Mouse (Mus musculus) embryo, embryonic 10.5 days (tissue): ENCODE measurements around the gene Tmem72.

Experiments used
- DNase-seq: peaks from one replicate; pipeline ENCODE4 v3.0.0-alpha.2; 2015; ENCODE audit warnings: low spot score

Gene Tmem72

DNA sequence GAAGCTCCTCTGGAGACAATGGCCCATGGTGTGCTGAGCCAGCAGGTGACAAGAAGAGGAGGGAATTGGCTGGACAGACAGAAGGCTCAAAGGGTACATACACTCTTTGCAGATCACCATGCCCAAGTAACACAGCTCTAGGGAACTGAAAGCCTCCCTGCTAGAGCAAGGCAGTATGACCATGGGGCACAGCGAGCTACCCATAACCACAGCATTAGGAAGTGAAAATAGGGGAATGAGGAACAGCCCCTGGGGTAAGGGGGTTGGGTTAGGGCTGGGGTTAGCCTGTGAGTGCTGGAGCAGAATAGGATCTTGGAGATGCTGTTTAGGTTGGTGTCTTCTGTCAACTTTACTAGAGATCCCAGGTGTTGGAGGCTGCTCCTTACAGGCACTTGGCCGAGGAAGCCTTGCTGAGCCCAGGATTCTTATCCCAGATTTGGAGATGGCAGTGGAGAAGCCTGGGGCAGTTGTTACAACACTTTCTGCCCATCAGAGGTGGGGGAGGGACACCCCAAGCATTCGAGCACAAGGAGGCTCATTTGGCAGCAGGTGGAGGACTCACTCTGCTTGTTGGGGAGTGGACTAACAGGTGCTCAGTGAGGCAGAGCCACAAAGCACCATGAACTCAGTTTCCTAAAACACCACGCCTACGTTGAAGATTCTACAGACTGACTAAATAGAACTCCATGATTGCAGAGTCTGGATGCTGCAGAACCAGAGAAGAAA is 37.0 kb downstream of the Tmem72 start:
- no peak for DNase-seq

DNA sequence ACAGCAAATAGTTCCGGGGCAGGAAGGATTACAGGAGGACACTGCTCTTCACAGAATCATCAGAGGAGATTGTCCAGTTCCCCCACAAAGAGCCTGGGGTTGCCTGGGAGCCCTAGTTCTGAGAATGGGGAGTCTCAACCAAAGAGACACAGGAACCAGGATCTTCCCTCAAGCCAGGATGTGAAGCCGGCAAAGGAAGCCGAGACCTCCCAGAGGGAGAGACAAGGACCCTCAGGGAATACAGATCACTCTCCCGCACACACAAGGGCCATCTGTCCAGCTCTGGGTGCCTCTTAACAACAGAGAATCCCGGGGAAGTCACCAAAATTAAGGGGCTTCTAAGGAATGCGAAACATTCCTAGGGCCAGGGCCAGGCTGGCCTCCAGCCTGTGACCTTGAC is 39.4 kb downstream of the Tmem72 start:
- DNase-seq = no peak

DNA sequence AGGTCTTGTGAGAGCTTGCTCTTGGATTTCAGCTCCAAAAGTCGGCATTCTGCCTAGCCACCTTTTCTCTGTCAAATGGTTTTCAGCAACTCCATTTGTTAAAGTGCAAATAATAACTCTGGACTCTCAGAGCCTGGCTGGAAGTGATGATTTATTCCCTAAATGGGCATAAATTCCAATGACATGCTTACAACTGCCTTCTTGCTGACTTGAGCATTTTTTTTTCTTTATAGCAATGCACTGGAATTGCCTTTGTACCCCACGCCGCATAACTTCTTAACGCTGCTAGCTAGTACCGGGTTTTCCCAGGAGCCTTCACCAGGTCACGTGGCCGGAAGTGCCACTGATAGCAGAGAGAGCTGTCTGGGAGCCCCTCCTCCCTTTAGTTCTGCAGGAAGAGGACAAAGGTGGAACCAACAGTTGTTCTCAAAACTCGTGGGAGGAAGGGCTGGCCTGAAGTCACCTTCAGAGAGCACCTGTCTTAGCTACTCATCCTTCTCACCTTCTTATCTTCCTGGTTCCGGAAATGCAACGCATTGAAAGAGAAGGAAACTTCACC is 40.3 kb downstream of the Tmem72 start:
- no peak for DNase-seq

DNA sequence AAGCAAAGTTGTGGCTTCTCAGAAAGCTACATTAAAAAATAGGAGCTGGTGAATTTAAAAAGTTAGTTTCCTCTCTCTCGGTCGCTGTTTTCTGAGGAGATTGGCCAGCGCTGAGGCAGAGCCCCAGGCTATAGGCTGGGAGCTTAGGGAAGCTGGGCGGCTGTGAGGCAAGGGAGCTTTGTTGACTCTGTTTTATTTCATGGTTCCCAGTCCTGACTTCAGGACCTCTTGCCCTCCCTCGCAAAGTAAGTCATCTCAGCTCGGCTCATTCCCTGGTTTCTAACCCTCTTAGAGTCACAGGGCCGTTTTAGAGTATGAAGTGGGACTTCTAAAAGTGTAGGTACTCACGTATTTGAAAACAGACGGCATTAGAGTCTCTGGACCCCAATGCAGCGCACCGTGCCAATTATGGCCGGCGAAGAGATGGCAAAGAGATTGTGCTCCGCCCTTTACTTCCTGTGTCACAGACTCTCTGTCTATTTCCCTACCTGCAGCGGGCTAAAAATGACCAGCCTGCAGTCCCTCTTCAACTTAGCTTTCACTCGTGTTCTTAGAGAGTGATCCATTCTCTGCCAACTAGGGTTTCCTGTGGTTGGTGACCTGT is 42.3 kb downstream of the Tmem72 start:
- DNase-seq = no peak

GRCm38 (mm10) chr6:116673471-116674282 is 43.0 kb downstream of the Tmem72 start, which contains the start of gene Rassf4:
Gene Rassf4, minus strand, starts transcription at chr6:116673952.
- DNase-seq = peak; percentile 94

GRCm38 (mm10) chr6:116672349-116672748 is 44.4 kb downstream of the Tmem72 start:
- peak; percentile 23 for DNase-seq

DNA sequence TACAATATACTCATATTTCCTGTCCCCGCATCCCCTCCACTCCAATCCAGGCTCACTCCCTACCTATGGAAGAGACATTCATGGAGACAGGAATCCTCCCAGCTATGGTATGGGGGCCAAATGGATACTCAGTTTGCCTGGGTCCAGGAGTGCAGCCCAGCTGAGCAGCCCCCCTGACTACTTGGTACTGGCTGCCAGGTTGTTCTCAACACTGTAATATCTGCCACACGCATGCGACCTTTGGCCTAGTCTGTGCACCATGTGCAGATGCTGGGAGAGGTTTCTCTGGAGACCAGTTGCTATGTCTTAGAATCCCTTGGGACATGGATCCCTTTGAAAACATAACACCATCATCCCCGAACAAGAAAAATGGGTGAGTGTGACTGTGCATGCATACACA is 44.9 kb downstream of the Tmem72 start:
- DNase-seq = no peak

DNA sequence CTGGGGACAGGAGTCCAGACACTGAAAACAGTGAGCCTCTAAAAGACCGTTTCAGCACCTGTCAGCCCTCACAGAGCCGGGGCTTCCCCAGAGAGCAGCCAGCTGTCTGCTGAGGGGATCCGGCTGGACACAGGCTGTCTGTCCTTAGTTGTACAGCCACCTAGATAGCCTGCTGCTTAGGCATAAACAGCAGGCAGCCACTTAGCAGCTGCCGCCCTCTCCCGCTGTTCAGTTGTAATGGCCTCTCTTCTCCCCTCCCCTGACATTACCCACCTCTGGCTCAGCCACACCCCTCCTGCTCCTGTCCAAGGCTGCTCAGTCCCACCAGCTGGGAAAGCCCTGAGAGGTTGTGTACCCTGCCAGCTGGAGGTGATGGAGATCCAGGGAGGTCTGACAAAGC is 45.7 kb downstream of the Tmem72 start:
- DNase-seq = peak; percentile 63

GRCm38 (mm10) chr6:116670144-116670543 is 46.6 kb downstream of the Tmem72 start:
- peak; percentile 50 for DNase-seq

DNA sequence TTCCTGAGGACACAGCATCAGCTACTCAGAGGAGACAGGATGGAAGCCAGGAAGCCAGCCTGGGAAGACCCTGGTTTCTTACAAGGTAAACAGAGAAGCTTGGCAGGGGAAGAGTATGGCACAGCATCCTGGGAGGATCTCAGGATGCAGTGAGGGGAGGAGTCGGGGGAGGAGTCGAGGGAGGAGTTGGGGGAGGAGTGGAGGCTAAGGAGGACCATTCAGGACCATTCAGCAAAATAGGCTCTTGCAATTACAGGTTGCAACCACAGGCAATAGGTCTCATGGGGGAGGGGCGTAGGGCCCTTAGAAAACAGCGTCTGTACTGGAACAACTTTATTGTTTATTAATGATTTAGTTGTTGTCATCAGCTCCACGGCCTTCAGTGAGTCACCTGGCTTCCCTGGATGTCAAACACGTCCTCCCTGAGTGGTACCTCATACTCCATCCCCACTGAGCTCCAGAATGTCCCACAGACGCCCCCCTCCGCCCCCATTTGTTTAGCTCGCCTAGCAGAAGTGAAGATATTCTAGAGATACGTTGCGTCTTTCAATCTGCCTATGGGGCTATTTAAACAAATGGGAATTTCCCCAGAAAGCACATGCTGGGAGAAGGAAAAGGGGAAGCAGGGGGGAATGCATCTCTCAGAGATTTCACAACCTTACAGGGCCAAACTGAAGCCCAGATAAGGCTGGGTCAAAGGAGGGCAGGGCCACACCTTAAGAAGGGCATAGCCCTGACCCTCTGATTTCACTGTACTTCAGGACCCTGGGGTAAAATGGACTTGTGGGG is 47.8 kb downstream of the Tmem72 start:
- peak; percentile 51 for DNase-seq

- DNase-seq = no peak
These were observed 49.3 kb downstream of the Tmem72 start for GRCm38 (mm10) chr6:116667382-116667781.

DNA sequence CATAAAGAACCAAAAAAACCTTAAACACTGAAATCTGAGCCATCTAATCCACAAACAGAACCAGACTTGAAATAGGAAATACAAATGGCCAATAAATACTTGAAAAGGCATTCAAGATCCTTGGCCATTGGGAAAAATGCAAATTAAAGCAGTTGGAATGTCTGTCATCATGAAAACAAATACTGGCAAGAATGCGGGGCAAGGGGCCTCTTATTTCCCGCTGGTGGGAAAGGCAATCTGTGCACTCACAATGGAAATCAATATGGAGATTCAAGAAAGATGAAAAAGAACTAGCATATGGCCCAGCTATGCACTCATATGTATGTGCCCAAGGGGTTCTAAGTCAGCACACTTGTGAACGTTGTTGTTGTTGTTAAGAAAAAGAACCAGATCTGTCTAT is 49.8 kb downstream of the Tmem72 start:
- peak; percentile 36 for DNase-seq

GRCm38 (mm10) chr6:116666085-116666750 is 50.5 kb downstream of the Tmem72 start:
- DNase-seq = no peak

DNA sequence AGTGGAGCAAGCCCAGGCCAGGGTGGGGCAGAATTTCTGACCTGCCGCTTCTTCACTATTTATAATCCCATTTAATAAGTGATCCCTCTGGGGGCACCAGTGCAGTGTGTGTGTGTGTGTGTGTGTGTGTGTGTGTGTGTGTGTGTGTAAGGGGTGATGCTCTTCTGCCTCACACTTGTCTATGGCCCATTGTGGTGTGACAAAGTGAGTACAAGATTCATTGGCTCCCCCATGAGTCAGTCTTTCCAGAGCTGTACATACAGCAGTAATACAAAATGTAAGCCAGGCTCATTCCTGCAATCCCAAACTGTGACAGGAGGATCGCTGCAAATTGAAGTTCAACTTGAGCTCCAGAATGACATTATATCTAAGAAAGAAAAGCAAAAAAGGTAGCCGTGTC is 51.9 kb downstream of the Tmem72 start:
- no peak for DNase-seq

DNA sequence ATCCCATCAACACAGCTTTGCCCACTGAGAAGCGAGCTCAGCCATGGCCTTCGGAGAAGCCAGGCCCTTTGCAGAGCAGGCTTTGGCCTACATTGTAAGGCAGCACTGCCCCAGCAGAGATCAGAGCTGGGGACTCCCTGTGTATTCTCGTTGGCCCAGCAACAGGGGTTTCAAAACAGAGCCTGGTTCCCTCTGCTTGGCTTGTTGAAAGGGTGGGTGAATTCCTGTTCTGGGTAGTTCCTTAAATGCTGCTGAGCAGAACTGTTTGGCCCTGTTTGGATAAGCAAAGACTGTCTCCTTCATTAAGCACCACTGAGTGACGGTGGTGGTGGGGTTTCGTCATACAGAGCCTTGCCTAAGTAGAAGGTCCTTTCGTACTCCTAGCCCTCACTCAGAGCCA is 52.7 kb downstream of the Tmem72 start:
- no peak for DNase-seq

DNA sequence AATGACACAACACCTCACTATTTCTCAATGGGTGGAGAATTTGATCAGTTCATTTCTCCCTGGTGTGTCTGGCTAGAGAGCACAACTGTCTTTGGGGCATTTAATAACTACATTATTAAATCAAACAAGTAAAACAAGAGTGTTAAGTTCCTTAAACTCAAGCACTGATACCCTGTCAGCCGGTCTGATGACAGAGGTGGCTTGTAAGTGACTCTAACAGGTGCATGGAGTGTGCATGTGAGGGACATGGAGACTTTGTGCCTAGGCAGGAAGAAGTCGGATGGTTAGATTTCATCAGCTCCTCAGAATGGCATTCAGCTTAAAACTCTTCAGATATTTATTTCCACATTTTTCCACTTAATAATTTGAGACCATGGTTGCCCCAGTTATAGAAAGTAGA is 53.3 kb downstream of the Tmem72 start:
- no peak for DNase-seq

GRCm38 (mm10) chr6:116653684-116654454 is 62.8 kb downstream of the Tmem72 start:
- DNase-seq = peak; percentile 90

DNA sequence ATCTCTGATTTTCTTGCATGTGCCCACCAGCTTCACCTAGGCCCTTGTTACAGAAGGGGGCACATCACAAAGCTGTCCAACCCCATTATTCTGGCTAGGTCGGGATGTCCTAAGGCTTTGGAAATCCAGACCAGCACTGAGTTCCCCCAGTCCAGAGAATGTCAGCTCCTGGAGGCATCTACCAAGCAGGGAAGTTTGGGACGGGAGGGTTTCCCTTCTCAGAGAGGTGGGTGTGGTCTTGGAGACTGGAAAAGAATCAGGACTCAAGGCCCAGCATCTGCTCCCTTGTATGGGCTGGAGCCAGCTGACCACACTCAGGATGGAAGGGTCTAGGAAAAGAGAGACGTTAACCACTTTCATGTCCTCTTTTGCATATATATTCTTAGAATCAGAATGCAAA is 63.5 kb downstream of the Tmem72 start:
- DNase-seq = no peak

DNA sequence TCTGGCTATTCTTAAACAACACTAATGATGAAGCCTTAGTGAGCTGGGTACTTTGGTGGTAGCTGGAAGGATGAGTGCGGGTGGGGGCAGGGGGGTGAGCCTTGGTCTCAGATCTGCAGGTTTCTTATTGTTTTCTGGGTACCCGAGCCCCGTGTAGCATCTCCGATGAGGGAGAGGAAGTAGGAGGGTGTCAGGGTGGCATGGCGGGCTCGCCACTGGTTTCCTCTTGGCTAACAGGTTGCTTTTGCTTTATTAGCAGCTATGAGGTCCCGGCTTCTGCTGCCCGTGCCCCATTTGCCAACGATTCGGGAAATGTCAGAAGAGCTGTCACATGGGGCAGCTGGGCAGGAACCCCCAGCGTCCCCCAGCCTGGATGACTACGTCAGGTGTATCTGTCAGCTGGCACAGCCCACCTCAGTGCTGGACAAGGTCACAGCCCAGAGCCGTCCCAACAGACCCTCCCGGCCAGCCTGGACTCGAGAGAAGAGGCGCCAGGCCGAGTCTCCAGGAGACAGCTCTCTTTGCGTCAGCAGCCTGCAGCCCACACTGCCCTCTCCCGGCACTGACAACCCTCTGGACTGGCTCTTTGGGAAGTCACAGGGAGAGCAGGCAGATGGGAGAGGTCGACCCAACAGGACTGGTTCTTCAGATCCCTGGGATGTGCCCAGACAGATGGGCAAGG is 65.1 kb downstream of the Tmem72 start:
- no peak for DNase-seq

DNA sequence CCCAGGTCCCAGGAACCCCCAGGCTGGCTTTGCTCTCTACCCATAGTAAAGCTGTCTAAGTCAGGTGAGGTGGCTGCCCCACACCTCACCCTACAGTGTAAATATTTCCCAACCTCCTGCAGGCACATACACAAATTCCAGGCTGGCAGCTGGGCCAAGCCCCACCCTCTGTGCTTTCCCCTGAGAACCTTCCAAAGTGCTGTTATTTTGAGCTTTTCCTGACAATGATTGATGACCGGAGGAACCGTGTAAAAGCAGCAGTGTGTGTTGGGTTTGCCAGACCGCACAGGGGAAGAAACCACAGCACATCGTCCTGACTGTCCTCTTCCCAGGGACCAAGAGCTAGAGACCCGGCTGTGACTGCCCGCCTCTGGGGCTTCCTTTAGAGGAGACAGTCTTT is 66.3 kb downstream of the Tmem72 start, which contains the start of gene Depp1:
Gene Depp1, plus strand, starts transcription at position 204 of the 400 bp plus-strand sequence.
- peak; percentile 50 for DNase-seq
